Mouse (Mus musculus): ENCODE measurements around the gene Ipo4.

GRCm38 (mm10) chr14:55641291-55641690 lies 5.5 kb upstream of the Ipo4 start:
- no peak for TF ChIP-seq GATA1 (IDR thresholded peaks at IDR 0.05; ENCODE audit: borderline replicate concordance, low read length)
- TF ChIP-seq FLI1 (IDR thresholded peaks at IDR 0.05; ENCODE audit: low read length), result no peak

Measured in megakaryocyte, embryonic 14.5 days (primary cell).